Mouse (Mus musculus) left cerebral cortex, postnatal 25 days (tissue): ENCODE results near the gene D130043K22Rik. TPM values are rescaled to one million over a fixed set of nuclear protein-coding genes. Genes with fewer than 3 reads are reported as not detected.

Experiments used
- DNase-seq, 2 experiments: peaks; one replicate each; pipeline ENCODE4 v3.0.0; 2022; ENCODE audit warnings: low spot score in 2 of 2, mixed read lengths in 1 of 2
- intact Hi-C: fragments of 180-260 bp; cut with DNase I; formaldehyde crosslinking; loops from one replicate; pipeline ENCODE4 v1.15.1; 2025
- total RNA-seq, 2 experiments: library from RNA; stranded (reverse); gene quantifications; 2 replicates each; pipeline ENCODE4 v1.2.3; 2021

D130043K22Rik gene
- total RNA-seq, 2 experiments from 2014 or later = 29.0 to 30.8 TPM

- intact Hi-C loops = loop anchor here (1.0 to 5.0 kb wide), 2 partner anchors 50 to 179 kb away; no protein-coding TSS in a partner anchor
- DNase-seq = no peak
These were observed 92.9 kb downstream of the D130043K22Rik start for GRCm38 (mm10) chr13:24937839-24938166.

- peak; percentile 83 to 85 for DNase-seq
- intact Hi-C loops = loop anchor here (5.0 kb wide), 1 partner anchor 179 kb away; no protein-coding TSS in a partner anchor
These were observed 93.7 kb downstream of the D130043K22Rik start for GRCm38 (mm10) chr13:24938683-24939082.

- intact Hi-C loops = loop anchor here (5.0 kb wide), 1 partner anchor 178 kb away; no protein-coding TSS in a partner anchor
- DNase-seq = no peak
These were observed 94.5 kb downstream of the D130043K22Rik start for GRCm38 (mm10) chr13:24939472-24939871.

- DNase-seq = peak in 1 of 2 experiments; percentile 31
These were observed 97.8 kb downstream of the D130043K22Rik start, which contains the start of gene Gpld1 for GRCm38 (mm10) chr13:24942512-24943282. Gene Gpld1 (plus strand): TSS chr13:24943152.

GRCm38 (mm10) chr13:24943303-24943702, 98.4 kb downstream of the D130043K22Rik start:
- no peak for DNase-seq
- intact Hi-C loops = no loop called here

More at GRCm38 (mm10) chr13:24942512-24943282, 97.8 kb downstream of the D130043K22Rik start, which contains the start of gene Gpld1:
- intact Hi-C loops = no loop called here

GRCm38 (mm10) chr13:24945567-24945966, 100.6 kb downstream of the D130043K22Rik start:
- intact Hi-C loops = no loop called here
- DNase-seq = peak in 1 of 2 experiments; percentile 18

GRCm38 (mm10) chr13:24947158-24947557, 102.2 kb downstream of the D130043K22Rik start:
- intact Hi-C loops = no loop called here
- DNase-seq = no peak

- DNase-seq = no peak
- intact Hi-C loops = no loop called here
These were observed 103.9 kb downstream of the D130043K22Rik start for GRCm38 (mm10) chr13:24948870-24949269.

Other genes with a start within 250 kb of the D130043K22Rik start
- not detected for gene Armh2, start 103.9 kb upstream of the D130043K22Rik start, total RNA-seq
- 1 to 10 TPM; 3.4 to 4.6 TPM for gene Gmnn, start 83.2 kb upstream of the D130043K22Rik start, total RNA-seq
- gene BC005537, start 43.5 kb upstream of the D130043K22Rik start, total RNA-seq = 100 to 1,000 TPM; 165 to 182 TPM
- gene Acot13, start 13.6 kb upstream of the D130043K22Rik start, total RNA-seq = 10 to 100 TPM; 72.3 to 79.9 TPM
- 10 to 100 TPM; 17.9 to 20.8 TPM for gene Tdp2, start 13.5 kb upstream of the D130043K22Rik start, total RNA-seq
- 10 to 100 TPM; 54.2 to 58.7 TPM for gene Aldh5a1, start 92.5 kb downstream of the D130043K22Rik start, total RNA-seq
- 10 to 100 TPM; 15.4 to 17.9 TPM for gene Gpld1, start 98.0 kb downstream of the D130043K22Rik start, total RNA-seq
- 10 to 100 TPM; 54.3 to 55.2 TPM for gene Mrs2, start 175.2 kb downstream of the D130043K22Rik start, total RNA-seq
- gene Dcdc2a, start 210.9 kb downstream of the D130043K22Rik start, total RNA-seq = 1 to 10 TPM; 4.0 to 6.5 TPM